Mouse (Mus musculus): ENCODE results near the gene Baz1b. TPM values are rescaled to one million over a fixed set of nuclear protein-coding genes. Genes with fewer than 3 reads are reported as not detected.
A peak's percentile ranks its signal among the peaks of the same experiment; 100 is the strongest.

Baz1b gene
- polyA plus RNA-seq, 1 experiment: 58.9 TPM

DNA sequence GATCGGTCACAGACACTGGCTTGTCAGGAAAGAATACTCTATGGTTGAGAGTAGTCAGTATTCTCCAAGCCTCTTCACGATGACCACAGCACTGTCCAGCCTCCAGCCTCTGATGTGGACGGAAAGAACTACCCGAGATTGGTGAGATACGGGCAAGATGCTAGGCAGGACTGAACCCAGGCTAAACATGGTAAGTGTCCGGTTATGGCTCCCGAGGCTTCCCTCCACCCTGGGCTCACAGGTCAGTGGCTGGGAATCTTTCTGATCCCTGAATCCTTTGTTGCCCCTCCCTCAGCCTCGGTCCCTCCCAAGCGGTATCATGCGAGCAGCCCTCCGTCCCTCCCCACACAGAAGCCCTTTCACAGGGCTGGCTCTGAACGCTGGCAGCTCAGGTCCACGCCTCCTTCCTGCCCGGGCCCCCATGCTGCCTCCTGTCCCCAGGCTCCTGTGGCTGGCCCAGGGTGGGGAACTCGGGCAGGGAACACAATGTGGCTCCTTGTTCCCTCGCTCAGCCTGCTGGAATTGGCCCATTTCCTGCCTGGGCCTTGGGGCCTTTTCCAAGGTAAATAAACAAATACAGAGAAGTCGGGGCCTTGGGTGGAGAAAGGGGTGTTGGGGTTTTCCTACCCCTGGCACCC is 76.9 kb downstream of the Baz1b start:
- H3K27ac ChIP-seq (ENCODE audit: insufficient read depth, low read depth, low read length): no peak overlapping the region
- no peak overlapping the region for H3K4me3 ChIP-seq (ENCODE audit: insufficient read depth, low read length)
- TF ChIP-seq CTCF (IDR thresholded peaks at IDR 0.05; ENCODE audit: low read depth, low read length): no peak
- TF ChIP-seq POLR2A (IDR thresholded peaks at IDR 0.05; ENCODE audit: borderline replicate concordance, low read depth, low read length): no peak
- H3K4me1 ChIP-seq (ENCODE audit: control insufficient read depth, insufficient read depth, low read length): peaks cover 4% of the 10 kb centered on the region

- no peak overlapping the region for H3K27ac ChIP-seq (ENCODE audit: insufficient read depth, low read depth, low read length)
- H3K4me3 ChIP-seq (ENCODE audit: insufficient read depth, low read length): no peak overlapping the region
- no peak for TF ChIP-seq POLR2A (IDR thresholded peaks at IDR 0.05; ENCODE audit: borderline replicate concordance, low read depth, low read length)
- no peak for TF ChIP-seq CTCF (IDR thresholded peaks at IDR 0.05; ENCODE audit: low read depth, low read length)
These were observed 77.5 kb downstream of the Baz1b start for GRCm38 (mm10) chr5:135264548-135264947.

DNA sequence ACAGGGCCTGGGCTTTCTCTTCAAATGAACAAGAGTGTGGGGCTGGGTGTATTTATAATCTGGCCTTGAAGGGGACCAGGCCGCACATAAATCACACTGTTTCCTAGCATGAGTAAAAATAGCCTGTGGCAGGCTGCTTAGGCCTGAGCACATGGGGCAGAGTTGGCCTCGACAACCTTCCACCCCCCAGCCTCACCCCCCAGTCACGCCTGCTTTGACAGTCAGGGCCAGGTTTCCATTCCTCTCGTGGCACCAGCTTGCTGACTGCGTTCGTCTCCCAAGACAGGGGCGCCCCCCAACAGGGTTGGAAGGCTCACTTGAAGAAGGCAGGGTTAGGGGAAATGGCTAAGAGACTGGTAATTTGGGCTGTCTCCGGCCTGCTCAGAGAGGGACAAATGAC is 82.4 kb downstream of the Baz1b start:
- H3K4me1 ChIP-seq (ENCODE audit: control insufficient read depth, insufficient read depth, low read length): peaks cover 3% of the 10 kb centered on the region
- no peak overlapping the region for H3K27ac ChIP-seq (ENCODE audit: insufficient read depth, low read depth, low read length)
- no peak overlapping the region for H3K4me3 ChIP-seq (ENCODE audit: insufficient read depth, low read length)
- TF ChIP-seq CTCF (IDR thresholded peaks at IDR 0.05; ENCODE audit: low read depth, low read length): no peak
- no peak for TF ChIP-seq POLR2A (IDR thresholded peaks at IDR 0.05; ENCODE audit: borderline replicate concordance, low read depth, low read length)

More at GRCm38 (mm10) chr5:135264548-135264947, 77.5 kb downstream of the Baz1b start:
- H3K4me1 ChIP-seq (ENCODE audit: control insufficient read depth, insufficient read depth, low read length): peaks cover 4% of the 10 kb centered on the region

DNA sequence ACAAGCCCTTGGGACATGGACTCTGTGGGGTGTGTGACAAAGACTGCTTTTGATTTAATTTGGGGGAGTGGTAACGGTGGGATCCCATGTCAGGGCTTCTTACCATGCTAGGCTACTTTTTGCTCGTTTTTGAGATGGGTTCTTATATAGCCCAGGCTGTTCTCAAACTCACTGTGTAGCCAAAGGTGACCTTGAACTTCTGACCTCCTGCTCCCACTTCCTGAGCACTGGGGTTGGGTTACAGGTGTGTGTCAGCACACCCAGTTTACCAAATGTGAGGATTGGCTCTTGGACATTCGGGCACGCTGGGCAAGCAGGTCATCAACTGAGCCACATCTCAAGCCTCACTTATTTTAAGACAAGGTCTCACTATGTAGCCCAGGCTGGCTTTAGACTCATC is 83.3 kb downstream of the Baz1b start:
- TF ChIP-seq POLR2A (IDR thresholded peaks at IDR 0.05; ENCODE audit: borderline replicate concordance, low read depth, low read length): no peak
- no peak for TF ChIP-seq CTCF (IDR thresholded peaks at IDR 0.05; ENCODE audit: low read depth, low read length)
- Histone ChIP-seq H3K4me1 (ENCODE audit: control insufficient read depth, insufficient read depth, low read length) (no peaks in the 10 kb centered on the region), H3K27ac (ENCODE audit: insufficient read depth, low read depth, low read length) (no peak overlapping the region), H3K4me3 (ENCODE audit: insufficient read depth, low read length) (no peak overlapping the region)

- H3K4me1 ChIP-seq (ENCODE audit: control insufficient read depth, insufficient read depth, low read length): no peaks in the 10 kb centered on the region
- no peak overlapping the region for H3K4me3 ChIP-seq (ENCODE audit: insufficient read depth, low read length)
- no peak overlapping the region for H3K27ac ChIP-seq (ENCODE audit: insufficient read depth, low read depth, low read length)
These were observed 84.6 kb downstream of the Baz1b start for GRCm38 (mm10) chr5:135271563-135272165.

GRCm38 (mm10) chr5:135274663-135275396 is 87.8 kb downstream of the Baz1b start:
- no peak for TF ChIP-seq CTCF (IDR thresholded peaks at IDR 0.05; ENCODE audit: low read depth, low read length)
- TF ChIP-seq POLR2A (IDR thresholded peaks at IDR 0.05; ENCODE audit: borderline replicate concordance, low read depth, low read length): no peak
- no peaks in the 10 kb centered on the region for H3K4me1 ChIP-seq (ENCODE audit: control insufficient read depth, insufficient read depth, low read length)
- no peak overlapping the region for H3K27ac ChIP-seq (ENCODE audit: insufficient read depth, low read depth, low read length)
- no peak overlapping the region for H3K4me3 ChIP-seq (ENCODE audit: insufficient read depth, low read length)

More at GRCm38 (mm10) chr5:135271563-135272165, 84.6 kb downstream of the Baz1b start:
- TF ChIP-seq POLR2A (IDR thresholded peaks at IDR 0.05; ENCODE audit: borderline replicate concordance, low read depth, low read length): no peak
- TF ChIP-seq CTCF (IDR thresholded peaks at IDR 0.05; ENCODE audit: low read depth, low read length): no peak

DNA sequence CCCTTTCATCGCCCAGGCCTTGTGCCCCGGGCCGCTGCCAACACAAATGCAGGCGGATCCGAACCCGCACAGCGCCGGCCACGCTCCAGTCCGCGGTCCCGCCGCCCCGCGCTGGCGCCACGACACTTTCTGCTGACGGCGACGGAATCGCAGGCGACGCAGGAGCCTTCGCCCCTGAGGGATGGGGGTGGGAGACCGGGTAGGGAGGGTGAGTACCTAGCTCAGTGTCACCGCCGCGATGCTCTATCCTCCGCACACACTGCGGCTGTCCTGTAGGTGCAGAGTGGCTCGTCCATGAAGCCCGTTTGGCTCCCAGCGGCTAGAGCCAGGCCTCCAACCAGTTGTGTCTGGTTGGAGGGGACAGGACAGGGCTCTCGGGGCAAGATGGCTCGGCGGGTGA is 89.5 kb downstream of the Baz1b start:
- Histone ChIP-seq H3K4me1 (ENCODE audit: control insufficient read depth, insufficient read depth, low read length) (no peaks in the 10 kb centered on the region), H3K27ac (ENCODE audit: insufficient read depth, low read depth, low read length) (no peak overlapping the region), H3K4me3 (ENCODE audit: insufficient read depth, low read length) (no peak overlapping the region)
- TF ChIP-seq POLR2A (IDR thresholded peaks at IDR 0.05; ENCODE audit: borderline replicate concordance, low read depth, low read length): no peak
- no peak for TF ChIP-seq CTCF (IDR thresholded peaks at IDR 0.05; ENCODE audit: low read depth, low read length)

GRCm38 (mm10) chr5:135280226-135280625 is 93.2 kb downstream of the Baz1b start:
- TF ChIP-seq POLR2A (IDR thresholded peaks at IDR 0.05; ENCODE audit: borderline replicate concordance, low read depth, low read length) (no peak), CTCF (IDR thresholded peaks at IDR 0.05; ENCODE audit: low read depth, low read length) (no peak)
- no peak overlapping the region for H3K27ac ChIP-seq (ENCODE audit: insufficient read depth, low read depth, low read length)
- H3K4me3 ChIP-seq (ENCODE audit: insufficient read depth, low read length): no peak overlapping the region
- H3K4me1 ChIP-seq (ENCODE audit: control insufficient read depth, insufficient read depth, low read length): no peaks in the 10 kb centered on the region

DNA sequence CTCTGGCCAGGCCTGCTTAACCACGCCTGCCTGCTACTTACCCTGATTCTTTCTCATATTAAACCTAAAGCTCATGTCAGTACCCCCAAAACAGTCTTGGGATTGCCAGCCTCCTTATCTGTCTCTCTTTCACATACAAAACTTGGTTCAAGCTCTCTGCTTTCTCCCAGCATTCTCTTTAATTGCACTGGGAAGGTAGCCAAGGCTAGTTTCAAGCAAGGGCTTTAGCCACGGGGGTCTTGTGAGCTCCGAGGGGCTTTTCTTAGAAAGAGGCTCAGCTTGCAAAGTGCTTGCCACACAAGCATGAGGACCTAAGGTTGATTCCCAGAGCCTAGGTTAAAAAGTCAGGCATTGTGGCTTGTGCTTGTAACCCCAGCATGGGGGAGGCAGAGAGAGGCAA is 98.1 kb downstream of the Baz1b start:
- Histone ChIP-seq H3K4me3 (ENCODE audit: insufficient read depth, low read length) (no peak overlapping the region), H3K27ac (ENCODE audit: insufficient read depth, low read depth, low read length) (no peak overlapping the region), H3K4me1 (ENCODE audit: control insufficient read depth, insufficient read depth, low read length) (no peaks in the 10 kb centered on the region)
- no peak for TF ChIP-seq CTCF (IDR thresholded peaks at IDR 0.05; ENCODE audit: low read depth, low read length)
- TF ChIP-seq POLR2A (IDR thresholded peaks at IDR 0.05; ENCODE audit: borderline replicate concordance, low read depth, low read length): no peak

- H3K4me1 ChIP-seq (ENCODE audit: control insufficient read depth, insufficient read depth, low read length): no peaks in the 10 kb centered on the region
- no peak overlapping the region for H3K4me3 ChIP-seq (ENCODE audit: insufficient read depth, low read length)
- TF ChIP-seq CTCF (IDR thresholded peaks at IDR 0.05; ENCODE audit: low read depth, low read length) (peak; percentile 48), POLR2A (IDR thresholded peaks at IDR 0.05; ENCODE audit: borderline replicate concordance, low read depth, low read length) (no peak)
- H3K27ac ChIP-seq (ENCODE audit: insufficient read depth, low read depth, low read length): no peak overlapping the region
These were observed 99.1 kb downstream of the Baz1b start for GRCm38 (mm10) chr5:135286185-135286584.

Data from bone marrow macrophage, adult 2 months (primary cell).